Mouse (Mus musculus) liver, embryonic 14.5 days (tissue): ENCODE measurements around the gene Olfr66.

Experiments
- CTCF ChIP-seq: IDR thresholded peaks from 2 replicates; pipeline ENCODE4 v1.5.1; 2016; ENCODE audit warnings: antibody characterized with exemption, low read depth, control low read depth
- EP300 ChIP-seq: IDR thresholded peaks from 2 replicates; pipeline ENCODE4 v1.6.1; 2016; ENCODE audit warnings: antibody characterized with exemption, low read depth

DNA sequence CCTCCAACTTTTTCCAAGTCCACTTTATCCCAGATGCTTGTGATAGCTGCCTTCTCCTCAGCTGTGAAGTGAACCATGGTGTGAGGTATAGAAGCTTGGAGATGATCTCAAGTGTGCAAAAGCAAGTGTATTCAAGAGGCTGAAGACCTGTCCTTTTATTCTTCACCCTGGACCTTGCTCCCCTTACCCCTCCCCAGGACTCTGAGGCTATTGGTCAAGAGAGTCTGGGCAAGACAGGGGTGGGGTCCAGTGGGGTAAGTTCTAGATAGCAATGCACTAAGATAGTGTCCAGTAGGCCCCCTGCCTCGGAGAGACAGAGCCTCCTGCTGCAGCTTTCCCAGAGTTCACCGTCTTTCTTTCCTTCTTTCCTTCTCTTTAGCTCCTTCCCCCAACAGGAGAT, 43.0 kb downstream of the Olfr66 start, which contains the start of gene Hbb-bh1:
- TF ChIP-seq CTCF (no peak), EP300 (no peak)
